Mouse (Mus musculus): ENCODE results near the gene Dnajc4.
"Not testable (repeated sequence)": the region's sequence is repeated elsewhere in the genome, so short reads cannot be mapped to it uniquely, and the experiment has no call there.

Dnajc4 gene

GRCm38 (mm10) chr19:6995255-6995991 lies 3.1 kb upstream of the Dnajc4 start:
- DNase-seq (ENCODE audit: low spot score in 2 of 2): no peak

GRCm38 (mm10) chr19:6994489-6994888 lies 2.1 kb upstream of the Dnajc4 start:
- DNase-seq (ENCODE audit: low spot score in 2 of 2): no peak

- DNase-seq (ENCODE audit: low spot score in 2 of 2): no peak
Measured at GRCm38 (mm10) chr19:6994002-6994401, 1.6 kb upstream of the Dnajc4 start.

- DNase-seq (ENCODE audit: low spot score in 2 of 2): no peak
Measured at GRCm38 (mm10) chr19:6993011-6993770, 819 bp upstream of the Dnajc4 start.

- DNase-seq (ENCODE audit: low spot score in 2 of 2): not testable (repeated sequence)
Measured at GRCm38 (mm10) chr19:6991166-6991565, 1.2 kb downstream of the Dnajc4 start.

GRCm38 (mm10) chr19:6990712-6991111 lies 1.7 kb downstream of the Dnajc4 start:
- no peak for DNase-seq (ENCODE audit: low spot score in 2 of 2)

GRCm38 (mm10) chr19:6989251-6989650 lies 3.1 kb downstream of the Dnajc4 start:
- no peak for DNase-seq (ENCODE audit: low spot score in 2 of 2)

- no peak for DNase-seq (ENCODE audit: low spot score in 2 of 2)
Measured at GRCm38 (mm10) chr19:6987904-6988285, 4.5 kb downstream of the Dnajc4 start.

GRCm38 (mm10) chr19:6987061-6987903 lies 5.1 kb downstream of the Dnajc4 start, which contains the start of gene Vegfb:
Gene Vegfb, minus strand, starts transcription at chr19:6987651.
- peak in 1 of 2 experiments; percentile 51 for DNase-seq (ENCODE audit: low spot score in 2 of 2)

- DNase-seq (ENCODE audit: low spot score in 2 of 2): no peak
Measured at GRCm38 (mm10) chr19:6985951-6986708, 6.2 kb downstream of the Dnajc4 start.

- no peak for DNase-seq (ENCODE audit: low spot score in 2 of 2)
Measured at GRCm38 (mm10) chr19:6985300-6985699, 7.1 kb downstream of the Dnajc4 start.

GRCm38 (mm10) chr19:6983621-6984020 lies 8.8 kb downstream of the Dnajc4 start:
- no peak for DNase-seq (ENCODE audit: low spot score in 2 of 2)

GRCm38 (mm10) chr19:6981465-6981864 lies 10.9 kb downstream of the Dnajc4 start:
- no peak for DNase-seq (ENCODE audit: low spot score in 2 of 2)

- DNase-seq (ENCODE audit: low spot score in 2 of 2): peak; percentile 98
Measured at GRCm38 (mm10) chr19:6980381-6981093, 11.8 kb downstream of the Dnajc4 start, which contains the start of gene Fkbp2. Gene Fkbp2, minus strand, starts transcription at chr19:6980501.

GRCm38 (mm10) chr19:6979486-6980380 lies 12.6 kb downstream of the Dnajc4 start:
- DNase-seq (ENCODE audit: low spot score in 2 of 2): peak; percentile 99

GRCm38 (mm10) chr19:6979001-6979479 lies 13.3 kb downstream of the Dnajc4 start:
- peak; percentile 57 to 60 for DNase-seq (ENCODE audit: low spot score in 2 of 2)

- DNase-seq (ENCODE audit: low spot score in 2 of 2): no peak
Measured at GRCm38 (mm10) chr19:6978639-6978974, 13.8 kb downstream of the Dnajc4 start.

GRCm38 (mm10) chr19:6977759-6978638 lies 14.4 kb downstream of the Dnajc4 start:
- no peak for DNase-seq (ENCODE audit: low spot score in 2 of 2)
